Mouse (Mus musculus) embryo, embryonic 10.5 days (tissue): ENCODE data around the gene Gm27029.
"Not testable (repeated sequence)": the region's sequence is repeated elsewhere in the genome, so short reads cannot be mapped to it uniquely, and the experiment has no call there.

Experiments
- DNase-seq: peaks from one replicate; pipeline ENCODE4 v3.0.0-alpha.2; 2015; ENCODE audit warnings: low spot score

The Gm27029 gene

GRCm38 (mm10) chr11:101455627-101456026 lies 31.0 kb upstream of the Gm27029 start:
- no peak for DNase-seq

GRCm38 (mm10) chr11:101454702-101455101 lies 30.1 kb upstream of the Gm27029 start:
- no peak for DNase-seq

- DNase-seq: no peak
Measured at GRCm38 (mm10) chr11:101452093-101452774, 27.6 kb upstream of the Gm27029 start.

GRCm38 (mm10) chr11:101451536-101451935 lies 26.9 kb upstream of the Gm27029 start:
- no peak for DNase-seq

GRCm38 (mm10) chr11:101450394-101450793 lies 25.8 kb upstream of the Gm27029 start:
- DNase-seq: no peak

GRCm38 (mm10) chr11:101449596-101449995 lies 25.0 kb upstream of the Gm27029 start:
- not testable (repeated sequence) for DNase-seq

- no peak for DNase-seq
Measured at GRCm38 (mm10) chr11:101448899-101449298, 24.3 kb upstream of the Gm27029 start.

GRCm38 (mm10) chr11:101448274-101448746 lies 23.7 kb upstream of the Gm27029 start, which contains the start of gene Ifi35:
Gene Ifi35 (plus strand): TSS chr11:101448407.
- peak; percentile 49 for DNase-seq

- DNase-seq: no peak
Measured at GRCm38 (mm10) chr11:101447786-101448185, 23.2 kb upstream of the Gm27029 start.

- DNase-seq: not testable (repeated sequence)
Measured at GRCm38 (mm10) chr11:101446860-101447259, 22.3 kb upstream of the Gm27029 start.

- no peak for DNase-seq
Measured at GRCm38 (mm10) chr11:101446319-101446718, 21.7 kb upstream of the Gm27029 start.

- no peak for DNase-seq
Measured at GRCm38 (mm10) chr11:101442760-101443159, 18.2 kb upstream of the Gm27029 start.

- DNase-seq: peak; percentile 99
Measured at GRCm38 (mm10) chr11:101442127-101442693, 17.6 kb upstream of the Gm27029 start, which contains the start of gene Rpl27. Gene Rpl27 (plus strand): TSS chr11:101442298.

GRCm38 (mm10) chr11:101441450-101442126 lies 17.0 kb upstream of the Gm27029 start:
- DNase-seq: not testable (repeated sequence)

- not testable (repeated sequence) for DNase-seq
Measured at GRCm38 (mm10) chr11:101438006-101438405, 13.4 kb upstream of the Gm27029 start.

GRCm38 (mm10) chr11:101436916-101437315 lies 12.3 kb upstream of the Gm27029 start:
- no peak for DNase-seq

GRCm38 (mm10) chr11:101435831-101436230 lies 11.2 kb upstream of the Gm27029 start:
- DNase-seq: no peak

GRCm38 (mm10) chr11:101433396-101433795 lies 8.8 kb upstream of the Gm27029 start:
- no peak for DNase-seq

GRCm38 (mm10) chr11:101431327-101431726 lies 6.7 kb upstream of the Gm27029 start:
- no peak for DNase-seq

GRCm38 (mm10) chr11:101426165-101426564 lies 1.6 kb upstream of the Gm27029 start:
- DNase-seq: no peak

GRCm38 (mm10) chr11:101424925-101425813 lies 573 bp upstream of the Gm27029 start, which contains the start of the genes Rundc1 and Ptges3l:
Gene Rundc1 (plus strand): TSS chr11:101425085.
Gene Ptges3l (minus strand): TSS chr11:101425333.
- peak; percentile 99 for DNase-seq

GRCm38 (mm10) chr11:101420148-101420547 lies 4.4 kb downstream of the Gm27029 start:
- no peak for DNase-seq
